Mouse (Mus musculus) heart, embryonic 10.5 days (tissue): ENCODE data around the gene Zbtb8os. TPM values are rescaled to one million over a fixed set of nuclear protein-coding genes. Genes with fewer than 3 reads are reported as not detected.
A peak's percentile ranks its signal among the peaks of the same experiment; 100 is the strongest.

Source experiments
- DNase-seq: peaks from one replicate; pipeline ENCODE4 v3.0.0-alpha.2; 2017; ENCODE audit warnings: low spot score
- H3K27ac ChIP-seq: fragments of 300-500 bp; sonication (generic); 2 replicates; pipeline ENCODE4 v1.5.1; 2016; ENCODE audit warnings: mild to moderate bottlenecking
- H3K27me3 ChIP-seq: fragments of 300-500 bp; sonication (generic); 2 replicates; pipeline ENCODE4 v1.6.1; 2016; ENCODE audit warnings: mild to moderate bottlenecking; ENCODE audit not compliant: poor library complexity, insufficient read depth, severe bottlenecking
- H3K36me3 ChIP-seq: fragments of 300-500 bp; sonication (generic); 2 replicates; pipeline ENCODE4 v1.6.1; 2016; ENCODE audit warnings: mild to moderate bottlenecking, moderate library complexity
- H3K4me1 ChIP-seq: fragments of 300-500 bp; sonication (generic); 2 replicates; pipeline ENCODE4 v1.6.1; 2016; ENCODE audit warnings: mild to moderate bottlenecking
- H3K4me3 ChIP-seq: fragments of 300-500 bp; sonication (generic); 2 replicates; pipeline ENCODE4 v1.5.1; 2016; ENCODE audit warnings: mild to moderate bottlenecking, moderate library complexity
- H3K9me3 ChIP-seq: fragments of 300-500 bp; sonication (generic); 2 replicates; pipeline ENCODE4 v1.6.1; 2016; ENCODE audit warnings: mild to moderate bottlenecking, moderate library complexity
- WGBS: fragments of 180-500 bp; shearing (Covaris S2); methylation state at CpG from one replicate; pipeline ENCODE4 v1.1.7; 2016; 5-methylcytosine and 5-hydroxymethylcytosine counted together
- polyA plus RNA-seq: library from polyadenylated mRNA; unstranded; fragments of >200 nt; fragmentation: Nextera tagmentation; extraction: Ambion mirVana; gene quantifications from 2 replicates; pipeline ENCODE4 v1.2.1, GENCODE M21; 2016

Gene Zbtb8os
- polyA plus RNA-seq, 1 experiment from 2014 or later: 50.0 TPM

GRCm38 (mm10) chr4:129371391-129371790 lies 35.9 kb downstream of the Zbtb8os start:
- H3K9me3 ChIP-seq: no peaks in the 10 kb centered on the region
- DNase-seq: no peak
- no peak overlapping the region for H3K27ac ChIP-seq
- H3K4me1 ChIP-seq: no peaks in the 10 kb centered on the region
- peaks cover 16% of the 10 kb centered on the region for H3K27me3 ChIP-seq
- H3K4me3 ChIP-seq: no peak overlapping the region
- H3K36me3 ChIP-seq: no peaks in the 10 kb centered on the region
- 92% methylated on average over 3 of the region's 3 CpGs for WGBS

GRCm38 (mm10) chr4:129373202-129373976 lies 37.9 kb downstream of the Zbtb8os start:
- no peak overlapping the region for H3K4me3 ChIP-seq
- 45% methylated on average over 8 of the region's 8 CpGs for WGBS
- no peaks in the 10 kb centered on the region for H3K36me3 ChIP-seq
- peaks cover 23% of the 10 kb centered on the region for H3K27me3 ChIP-seq
- no peak for DNase-seq
- no peaks in the 10 kb centered on the region for H3K4me1 ChIP-seq
- H3K9me3 ChIP-seq: no peaks in the 10 kb centered on the region
- no peak overlapping the region for H3K27ac ChIP-seq

GRCm38 (mm10) chr4:129374219-129374755 lies 38.8 kb downstream of the Zbtb8os start:
- 45% methylated on average over 11 of the region's 11 CpGs for WGBS

GRCm38 (mm10) chr4:129375000-129375399 lies 39.5 kb downstream of the Zbtb8os start:
- no peaks in the 10 kb centered on the region for H3K36me3 ChIP-seq
- DNase-seq: no peak
- H3K27ac ChIP-seq: no peak overlapping the region
- H3K27me3 ChIP-seq: peaks cover 36% of the 10 kb centered on the region
- no peaks in the 10 kb centered on the region for H3K4me1 ChIP-seq
- H3K9me3 ChIP-seq: no peaks in the 10 kb centered on the region
- H3K4me3 ChIP-seq: no peak overlapping the region
- 30% methylated on average over 6 of the region's 6 CpGs for WGBS

More at GRCm38 (mm10) chr4:129374219-129374755, 38.8 kb downstream of the Zbtb8os start:
- Histone ChIP-seq H3K27ac (no peak overlapping the region), H3K4me3 (no peak overlapping the region), H3K27me3 (peaks cover 30% of the 10 kb centered on the region), H3K4me1 (no peaks in the 10 kb centered on the region), H3K36me3 (no peaks in the 10 kb centered on the region), H3K9me3 (no peaks in the 10 kb centered on the region)
- DNase-seq: no peak

- Histone ChIP-seq H3K27me3 (peaks cover 36% of the 10 kb centered on the region), H3K9me3 (no peaks in the 10 kb centered on the region), H3K4me3 (no peak overlapping the region), H3K36me3 (no peaks in the 10 kb centered on the region), H3K4me1 (no peaks in the 10 kb centered on the region), H3K27ac (no peak overlapping the region)
- 72% methylated on average over 5 of the region's 5 CpGs for WGBS
- DNase-seq: no peak
These were observed 40.3 kb downstream of the Zbtb8os start for GRCm38 (mm10) chr4:129375821-129376220.

- Histone ChIP-seq H3K4me3 (peak overlapping the region; percentile 75), H3K9me3 (no peaks in the 10 kb centered on the region), H3K27ac (peak overlapping the region; percentile 93), H3K36me3 (no peaks in the 10 kb centered on the region), H3K27me3 (peaks cover 36% of the 10 kb centered on the region), H3K4me1 (no peaks in the 10 kb centered on the region)
- no peak for DNase-seq
- under 1% methylated on average over 67 of the region's 68 CpGs for WGBS
These were observed 41.6 kb downstream of the Zbtb8os start for GRCm38 (mm10) chr4:129376961-129377545.

GRCm38 (mm10) chr4:129377601-129378390 lies 42.3 kb downstream of the Zbtb8os start, which contains the start of gene Zbtb8a:
Gene Zbtb8a, minus strand, starts transcription at chr4:129378116.
- peaks cover 36% of the 10 kb centered on the region for H3K27me3 ChIP-seq
- no peak for DNase-seq
- H3K36me3 ChIP-seq: no peaks in the 10 kb centered on the region
- peak within 1 kb of the TSS; percentile 93 for H3K27ac ChIP-seq
- peak within 1 kb of the TSS; percentile 75 for H3K4me3 ChIP-seq
- H3K9me3 ChIP-seq: no peaks in the 10 kb centered on the region
- 2% methylated on average over 65 of the region's 65 CpGs for WGBS
- no peaks in the 10 kb centered on the region for H3K4me1 ChIP-seq

GRCm38 (mm10) chr4:129379805-129380204 lies 44.3 kb downstream of the Zbtb8os start:
- no peak overlapping the region for H3K4me3 ChIP-seq
- no peaks in the 10 kb centered on the region for H3K36me3 ChIP-seq
- H3K4me1 ChIP-seq: no peaks in the 10 kb centered on the region
- H3K9me3 ChIP-seq: no peaks in the 10 kb centered on the region
- H3K27me3 ChIP-seq: peaks cover 35% of the 10 kb centered on the region
- WGBS: 68% methylated on average over 3 of the region's 3 CpGs
- DNase-seq: no peak
- no peak overlapping the region for H3K27ac ChIP-seq

GRCm38 (mm10) chr4:129381148-129381547 lies 45.7 kb downstream of the Zbtb8os start:
- no peaks in the 10 kb centered on the region for H3K4me1 ChIP-seq
- no peak overlapping the region for H3K27ac ChIP-seq
- H3K9me3 ChIP-seq: no peaks in the 10 kb centered on the region
- H3K4me3 ChIP-seq: no peak overlapping the region
- 71% methylated on average over 8 of the region's 8 CpGs for WGBS
- no peak for DNase-seq
- no peaks in the 10 kb centered on the region for H3K36me3 ChIP-seq
- H3K27me3 ChIP-seq: peaks cover 22% of the 10 kb centered on the region

GRCm38 (mm10) chr4:129382029-129382428 lies 46.5 kb downstream of the Zbtb8os start:
- Histone ChIP-seq H3K4me3 (no peak overlapping the region), H3K4me1 (no peaks in the 10 kb centered on the region), H3K9me3 (no peaks in the 10 kb centered on the region), H3K27me3 (peaks cover 13% of the 10 kb centered on the region; the same call in 1 of the 2 replicates), H3K27ac (no peak overlapping the region), H3K36me3 (no peaks in the 10 kb centered on the region)
- DNase-seq: no peak
- 88% methylated on average over 9 of the region's 9 CpGs for WGBS

- Histone ChIP-seq H3K36me3 (no peaks in the 10 kb centered on the region), H3K27me3 (peaks cover 13% of the 10 kb centered on the region; the same call in 1 of the 2 replicates), H3K27ac (no peak overlapping the region), H3K4me3 (no peak overlapping the region), H3K4me1 (no peaks in the 10 kb centered on the region), H3K9me3 (no peaks in the 10 kb centered on the region)
- 90% methylated on average over 2 of the region's 2 CpGs for WGBS
- no peak for DNase-seq
These were observed 47.0 kb downstream of the Zbtb8os start for GRCm38 (mm10) chr4:129382488-129382887.

GRCm38 (mm10) chr4:129383586-129383985 lies 48.1 kb downstream of the Zbtb8os start:
- WGBS: 90% methylated on average over 3 of the region's 3 CpGs
- DNase-seq: no peak
- no peak overlapping the region for H3K4me3 ChIP-seq
- H3K27me3 ChIP-seq: peaks cover 12% of the 10 kb centered on the region; the same call in 1 of the 2 replicates
- H3K9me3 ChIP-seq: no peaks in the 10 kb centered on the region
- no peak overlapping the region for H3K27ac ChIP-seq
- no peaks in the 10 kb centered on the region; the same call in 1 of the 2 replicates for H3K4me1 ChIP-seq
- no peaks in the 10 kb centered on the region for H3K36me3 ChIP-seq
